Mouse (Mus musculus) forebrain, embryonic 15.5 days (tissue): ENCODE data around the gene Btbd7. TPM values are rescaled to one million over a fixed set of nuclear protein-coding genes. Genes with fewer than 3 reads are reported as not detected.
A peak's percentile ranks its signal among the peaks of the same experiment; 100 is the strongest.

ENCODE experiments used
- ATAC-seq: fragments of 200-750 bp; cut with Nextera tagmentation; replicated peaks from 2 replicates; pipeline ENCODE4 v1.8.0; 2017; ENCODE audit warnings: mild to moderate bottlenecking, moderate TSS enrichment, moderate library complexity
- H3K27ac ChIP-seq: fragments of 300-500 bp; sonication (generic); replicated peaks from 2 replicates; pipeline ENCODE4 v1.5.1; 2015; ENCODE audit warnings: mild to moderate bottlenecking, inconsistent platforms
- H3K27me3 ChIP-seq: fragments of 300-500 bp; sonication (generic); 2 replicates; pipeline ENCODE4 v1.6.1; 2015; ENCODE audit warnings: inconsistent platforms
- H3K36me3 ChIP-seq: fragments of 300-500 bp; sonication (generic); 2 replicates; pipeline ENCODE4 v1.6.1; 2015; ENCODE audit warnings: mild to moderate bottlenecking, inconsistent platforms
- H3K4me1 ChIP-seq: fragments of 300-500 bp; sonication (generic); 2 replicates; pipeline ENCODE4 v1.6.1; 2015; ENCODE audit warnings: inconsistent platforms
- H3K4me2 ChIP-seq: fragments of 300-500 bp; sonication (generic); replicated peaks from 2 replicates; pipeline ENCODE4 v1.6.1; 2015; ENCODE audit warnings: mild to moderate bottlenecking, inconsistent platforms
- H3K4me3 ChIP-seq: fragments of 300-500 bp; sonication (generic); 2 replicates; pipeline ENCODE4 v1.5.1; 2015; ENCODE audit warnings: mild to moderate bottlenecking, inconsistent platforms
- H3K9ac ChIP-seq: fragments of 300-500 bp; sonication (generic); replicated peaks from 2 replicates; pipeline ENCODE4 v1.6.1; 2015; ENCODE audit warnings: mild to moderate bottlenecking, inconsistent platforms
- H3K9me3 ChIP-seq: fragments of 300-500 bp; sonication (generic); 2 replicates; pipeline ENCODE4 v1.6.1; 2016; ENCODE audit warnings: inconsistent platforms
- WGBS: fragments of 180-500 bp; shearing (Covaris S2); methylation state at CpG from one replicate; pipeline ENCODE4 v1.1.7; 2015; ENCODE audit warnings: mixed read lengths; 5-methylcytosine and 5-hydroxymethylcytosine counted together
- polyA plus RNA-seq: library from polyadenylated mRNA; unstranded; fragments of >200 nt; fragmentation: Nextera tagmentation; extraction: Ambion mirVana; gene quantifications from 2 replicates; pipeline ENCODE4 v1.2.1, GENCODE M21; 2015

Btbd7 gene
- polyA plus RNA-seq, 1 experiment from 2014 or later = 19.7 TPM

GRCm38 (mm10) chr12:102778151-102778550 is 100.1 kb downstream of the Btbd7 start:
- Histone ChIP-seq H3K4me3 (no peak overlapping the region), H3K27ac (no peak overlapping the region), H3K9me3 (no peaks in the 10 kb centered on the region), H3K4me1 (no peaks in the 10 kb centered on the region), H3K9ac (no peak overlapping the region), H3K4me2 (no peak overlapping the region), H3K36me3 (peaks cover 42% of the 10 kb centered on the region), H3K27me3 (no peaks in the 10 kb centered on the region)
- WGBS = 91% methylated on average over 5 of the region's 5 CpGs
- no peak for ATAC-seq

DNA sequence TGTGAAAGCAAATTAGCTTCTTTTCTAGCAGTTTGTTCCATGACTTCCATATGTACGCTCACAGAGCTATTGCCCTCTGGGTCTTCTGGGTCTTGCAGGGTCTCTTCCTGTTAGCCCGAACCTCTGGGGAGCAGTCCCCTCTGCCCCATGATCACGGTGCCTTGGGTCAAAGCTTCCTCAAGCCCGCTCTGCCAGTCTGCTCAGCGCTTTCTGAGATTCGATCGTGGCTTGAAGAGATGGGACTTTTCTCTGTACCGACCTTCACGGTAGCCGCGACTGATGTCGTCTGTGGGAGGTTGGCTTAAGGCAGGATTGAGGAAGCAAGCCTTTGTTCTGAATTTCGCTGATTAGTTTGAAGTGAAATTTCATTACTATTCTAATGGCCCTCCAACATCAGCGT is 102.2 kb downstream of the Btbd7 start:
- Histone ChIP-seq H3K27me3 (no peaks in the 10 kb centered on the region), H3K9ac (no peak overlapping the region), H3K4me3 (no peak overlapping the region), H3K4me2 (no peak overlapping the region), H3K9me3 (no peaks in the 10 kb centered on the region), H3K27ac (no peak overlapping the region), H3K36me3 (peaks cover 61% of the 10 kb centered on the region), H3K4me1 (no peaks in the 10 kb centered on the region)
- no peak for ATAC-seq
- 92% methylated on average over 14 of the region's 14 CpGs for WGBS

- no peak overlapping the region for H3K4me3 ChIP-seq
- WGBS = 95% methylated on average over 5 of the region's 5 CpGs
- no peak overlapping the region for H3K4me2 ChIP-seq
- no peak for ATAC-seq
- H3K27ac ChIP-seq = no peak overlapping the region
- H3K27me3 ChIP-seq = no peaks in the 10 kb centered on the region
- H3K9me3 ChIP-seq = no peaks in the 10 kb centered on the region
- no peaks in the 10 kb centered on the region for H3K4me1 ChIP-seq
- H3K9ac ChIP-seq = no peak overlapping the region
- H3K36me3 ChIP-seq = peaks cover 89% of the 10 kb centered on the region
Measured at GRCm38 (mm10) chr12:102772676-102773075, 105.6 kb downstream of the Btbd7 start.

GRCm38 (mm10) chr12:102771601-102772000 is 106.7 kb downstream of the Btbd7 start:
- no peak overlapping the region for H3K9ac ChIP-seq
- WGBS = 95% methylated on average over 8 of the region's 8 CpGs
- no peak overlapping the region for H3K4me2 ChIP-seq
- no peaks in the 10 kb centered on the region for H3K4me1 ChIP-seq
- H3K9me3 ChIP-seq = no peaks in the 10 kb centered on the region
- no peaks in the 10 kb centered on the region for H3K27me3 ChIP-seq
- no peak for ATAC-seq
- H3K4me3 ChIP-seq = no peak overlapping the region
- no peak overlapping the region for H3K27ac ChIP-seq
- peaks cover 88% of the 10 kb centered on the region for H3K36me3 ChIP-seq

GRCm38 (mm10) chr12:102769000-102769399 is 109.3 kb downstream of the Btbd7 start:
- 90% methylated on average over 4 of the region's 4 CpGs for WGBS
- Histone ChIP-seq H3K9me3 (no peaks in the 10 kb centered on the region), H3K4me3 (no peak overlapping the region), H3K27me3 (no peaks in the 10 kb centered on the region), H3K4me2 (no peak overlapping the region), H3K9ac (no peak overlapping the region), H3K27ac (no peak overlapping the region), H3K36me3 (peaks cover 90% of the 10 kb centered on the region), H3K4me1 (no peaks in the 10 kb centered on the region)
- no peak for ATAC-seq

- H3K36me3 ChIP-seq = peaks cover 54% of the 10 kb centered on the region
- H3K4me3 ChIP-seq = no peak overlapping the region
- H3K4me1 ChIP-seq = peaks cover 16% of the 10 kb centered on the region
- no peak for ATAC-seq
- no peaks in the 10 kb centered on the region for H3K9me3 ChIP-seq
- H3K9ac ChIP-seq = no peak overlapping the region
- no peak overlapping the region for H3K27ac ChIP-seq
- no peaks in the 10 kb centered on the region for H3K27me3 ChIP-seq
- no peak overlapping the region for H3K4me2 ChIP-seq
Measured at GRCm38 (mm10) chr12:102763696-102764095, 114.6 kb downstream of the Btbd7 start.

DNA sequence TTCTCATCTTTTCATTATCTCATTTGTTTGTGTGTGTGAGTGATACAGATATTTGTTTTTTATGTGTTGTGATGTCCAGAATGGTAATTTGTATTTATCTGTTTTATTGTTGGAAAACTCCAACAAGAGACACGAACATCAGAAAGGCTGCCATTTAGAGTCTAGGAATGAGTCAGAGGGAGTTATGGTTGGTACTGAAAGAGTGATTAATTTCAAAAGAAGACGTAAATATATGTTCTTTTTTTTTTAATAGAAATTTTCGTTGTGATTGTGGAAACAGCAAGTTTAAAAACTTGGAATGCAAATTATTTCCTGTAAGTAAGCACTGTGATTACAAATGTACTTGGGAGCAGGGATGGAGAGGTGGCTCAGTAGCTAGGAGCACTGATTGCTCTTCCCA is 116.6 kb downstream of the Btbd7 start:
- H3K36me3 ChIP-seq = peaks cover 36% of the 10 kb centered on the region
- 90% methylated on average over 3 of the region's 3 CpGs for WGBS
- H3K4me1 ChIP-seq = peaks cover 23% of the 10 kb centered on the region
- no peaks in the 10 kb centered on the region for H3K27me3 ChIP-seq
- H3K4me2 ChIP-seq = no peak overlapping the region
- no peak overlapping the region for H3K4me3 ChIP-seq
- no peak for ATAC-seq
- no peaks in the 10 kb centered on the region for H3K9me3 ChIP-seq
- no peak overlapping the region for H3K9ac ChIP-seq
- H3K27ac ChIP-seq = no peak overlapping the region

DNA sequence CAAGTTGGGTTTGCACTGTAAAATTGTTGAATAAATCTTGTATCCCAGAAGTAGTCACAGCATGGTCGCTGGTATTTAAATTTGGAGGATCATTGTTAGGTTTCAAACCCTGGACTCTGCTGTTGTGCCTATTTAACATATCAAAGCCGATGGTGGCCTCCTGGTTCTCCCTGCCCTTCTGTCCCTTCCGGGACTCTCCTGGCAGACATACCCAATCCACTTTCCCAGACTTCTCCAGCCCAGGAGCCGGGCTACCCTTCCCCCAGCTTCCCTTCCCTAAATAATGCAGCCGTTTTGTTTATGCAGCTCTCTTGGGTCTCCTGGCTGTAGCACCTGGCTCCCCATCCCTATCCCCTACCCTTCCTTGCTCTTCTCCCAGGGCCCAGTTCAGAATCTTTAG is 119.3 kb downstream of the Btbd7 start:
- peaks cover 12% of the 10 kb centered on the region for H3K36me3 ChIP-seq
- WGBS = 2% methylated on average over 5 of the region's 5 CpGs
- peak overlapping the region; percentile 87 for H3K9ac ChIP-seq
- peak overlapping the region; percentile 87 for H3K4me2 ChIP-seq
- no peaks in the 10 kb centered on the region for H3K27me3 ChIP-seq
- H3K9me3 ChIP-seq = no peaks in the 10 kb centered on the region
- peak overlapping the region; percentile 94 for H3K4me3 ChIP-seq
- H3K27ac ChIP-seq = no peak overlapping the region
- peaks cover 42% of the 10 kb centered on the region for H3K4me1 ChIP-seq
- no peak for ATAC-seq

DNA sequence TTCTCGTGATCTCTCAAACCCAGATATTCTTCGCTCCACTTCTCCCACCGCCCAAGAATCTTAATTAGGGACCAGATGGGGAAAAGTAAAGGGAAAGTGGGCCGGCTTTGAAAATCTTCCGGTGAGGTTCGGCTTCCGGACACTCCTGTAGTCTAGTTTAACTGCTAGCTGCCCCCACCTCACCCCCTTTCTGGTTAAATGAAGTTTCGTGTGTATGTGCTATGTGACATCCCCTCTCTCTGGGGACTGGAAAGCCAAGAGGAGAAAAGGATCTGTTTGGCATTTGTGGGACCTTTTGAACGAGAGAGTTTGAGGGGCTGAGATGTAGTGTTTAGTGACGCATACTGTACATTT is 119.9 kb downstream of the Btbd7 start, which contains the start of gene Gm20604:
Gene Gm20604 (minus strand): TSS at position 270 of the 354 bp plus-strand sequence.
- H3K36me3 ChIP-seq = peaks cover 8% of the 10 kb centered on the region; the same call in 1 of the 2 replicates
- ATAC-seq = no peak
- H3K27me3 ChIP-seq = no peaks in the 10 kb centered on the region
- peak within 1 kb of the TSS; percentile 87 for H3K9ac ChIP-seq
- no peaks in the 10 kb centered on the region for H3K9me3 ChIP-seq
- peak within 1 kb of the TSS; percentile 94 for H3K4me3 ChIP-seq
- WGBS = under 1% methylated on average over 10 of the region's 10 CpGs
- H3K4me1 ChIP-seq = peaks cover 42% of the 10 kb centered on the region
- H3K4me2 ChIP-seq = peak within 1 kb of the TSS; percentile 87
- H3K27ac ChIP-seq = peak within 1 kb of the TSS; percentile 83

- peak within 1 kb of the TSS; percentile 83 for H3K27ac ChIP-seq
- H3K9me3 ChIP-seq = no peaks in the 10 kb centered on the region
- no peaks in the 10 kb centered on the region for H3K27me3 ChIP-seq
- peak within 1 kb of the TSS; percentile 87 for H3K9ac ChIP-seq
- peaks cover 8% of the 10 kb centered on the region; the same call in 1 of the 2 replicates for H3K36me3 ChIP-seq
- peak within 1 kb of the TSS; percentile 94 for H3K4me3 ChIP-seq
- peak within 1 kb of the TSS; percentile 87 for H3K4me2 ChIP-seq
- peak; percentile 98 for ATAC-seq
- WGBS = under 1% methylated on average over 73 of the region's 73 CpGs
- peaks cover 42% of the 10 kb centered on the region for H3K4me1 ChIP-seq
Measured at GRCm38 (mm10) chr12:102757689-102758402, 120.4 kb downstream of the Btbd7 start, which contains the start of the genes Gm28051, Gon7 and Ubr7. Gm28051 (minus strand) TSS chr12:102757765. Gon7 (minus strand) TSS chr12:102757803. Ubr7 (plus strand) TSS chr12:102757967.

GRCm38 (mm10) chr12:102757055-102757688 is 121.1 kb downstream of the Btbd7 start:
- H3K4me2 ChIP-seq = peak overlapping the region; percentile 67
- no peak for ATAC-seq
- peak overlapping the region; percentile 83 for H3K27ac ChIP-seq
- 2% methylated on average over 46 of the region's 46 CpGs for WGBS
- peak overlapping the region; percentile 54 for H3K9ac ChIP-seq
- no peaks in the 10 kb centered on the region for H3K27me3 ChIP-seq
- H3K9me3 ChIP-seq = no peaks in the 10 kb centered on the region
- peak overlapping the region; percentile 94 for H3K4me3 ChIP-seq
- H3K4me1 ChIP-seq = peaks cover 42% of the 10 kb centered on the region
- H3K36me3 ChIP-seq = peaks cover 3% of the 10 kb centered on the region; the same call in 1 of the 2 replicates

DNA sequence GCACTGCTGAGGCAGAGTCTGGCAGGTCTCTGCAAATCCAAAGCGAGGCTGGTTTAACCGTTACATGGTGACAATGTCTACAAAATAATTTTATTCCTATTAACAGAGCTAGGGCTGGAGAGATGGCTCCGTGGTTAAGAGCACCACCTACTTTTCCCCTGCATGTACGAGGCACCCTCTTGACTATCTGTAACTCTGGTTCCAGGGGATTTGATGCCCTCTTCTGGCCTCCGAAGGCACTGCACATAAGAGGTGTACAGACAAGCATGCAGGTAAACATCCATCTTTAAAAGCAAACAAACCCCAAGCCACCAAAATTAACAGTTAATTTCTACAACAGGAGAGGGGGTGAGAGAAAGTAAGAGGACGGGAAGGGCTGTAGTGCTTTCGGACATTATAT is 122.0 kb downstream of the Btbd7 start:
- H3K9ac ChIP-seq = peak overlapping the region; percentile 54; the same call in 1 of the 2 replicates
- WGBS = 87% methylated on average over 7 of the region's 7 CpGs
- H3K9me3 ChIP-seq = no peaks in the 10 kb centered on the region
- no peak overlapping the region for H3K27ac ChIP-seq
- peaks cover 42% of the 10 kb centered on the region for H3K4me1 ChIP-seq
- H3K27me3 ChIP-seq = no peaks in the 10 kb centered on the region
- H3K4me3 ChIP-seq = peak overlapping the region; percentile 94
- peaks cover 2% of the 10 kb centered on the region; the same call in 1 of the 2 replicates for H3K36me3 ChIP-seq
- H3K4me2 ChIP-seq = peak overlapping the region; percentile 67
- no peak for ATAC-seq
